Mouse (Mus musculus): Measurements from ENCODE around the gene Arhgap31. TPM values are rescaled to one million over a fixed set of nuclear protein-coding genes. Genes with fewer than 3 reads are reported as not detected.
"Not testable (repeated sequence)": the region's sequence is repeated elsewhere in the genome, so short reads cannot be mapped to it uniquely, and the experiment has no call there.

Arhgap31 gene
- polyA plus RNA-seq, 1 experiment from 2014 or later = 6.3 TPM

DNA sequence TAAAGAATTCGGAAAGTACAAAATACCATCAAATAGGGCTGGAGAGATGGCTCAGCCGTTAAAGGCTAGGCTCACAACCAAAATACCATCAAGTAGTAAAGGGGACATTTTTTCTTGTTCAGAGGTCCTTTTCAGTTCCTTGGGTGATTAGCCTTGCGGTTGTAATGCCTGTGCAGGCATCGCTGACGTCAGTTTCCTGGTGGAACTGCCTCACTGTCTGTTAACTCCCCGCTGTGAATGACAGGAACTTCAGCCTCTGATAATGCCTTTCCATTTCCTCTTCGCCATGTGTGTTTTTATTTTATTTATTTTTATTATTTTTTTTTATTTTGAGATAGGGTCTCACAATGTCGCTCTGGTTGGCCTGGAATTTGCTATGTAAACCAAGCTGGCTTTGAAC lies 17.8 kb upstream of the Arhgap31 start:
- Histone ChIP-seq H3K4me1 (ENCODE audit: control insufficient read depth, insufficient read depth, low read length) (no peaks in the 10 kb centered on the region), H3K27me3 (ENCODE audit: control insufficient read depth, insufficient read depth, low read length) (no peaks in the 10 kb centered on the region), H3K27ac (replicated peaks; ENCODE audit: low read depth, low read length) (no peak overlapping the region), H3K4me3 (replicated peaks; ENCODE audit: low read depth, low read length) (no peak overlapping the region), H3K9ac (replicated peaks; ENCODE audit: low read length) (no peak overlapping the region), H3K4me2 (ENCODE audit: low read length) (no peak overlapping the region), H3K36me3 (ENCODE audit: control insufficient read depth, insufficient read depth, low read length) (no peaks in the 10 kb centered on the region), H3K9me3 (ENCODE audit: control insufficient read depth, low read length) (no peaks in the 10 kb centered on the region)
- no peak for DNase-seq
- WGBS = 72% methylated on average over 8 of the region's 8 CpGs
- no peak for ATAC-seq (ENCODE audit: low FRiP score, low TSS enrichment)

DNA sequence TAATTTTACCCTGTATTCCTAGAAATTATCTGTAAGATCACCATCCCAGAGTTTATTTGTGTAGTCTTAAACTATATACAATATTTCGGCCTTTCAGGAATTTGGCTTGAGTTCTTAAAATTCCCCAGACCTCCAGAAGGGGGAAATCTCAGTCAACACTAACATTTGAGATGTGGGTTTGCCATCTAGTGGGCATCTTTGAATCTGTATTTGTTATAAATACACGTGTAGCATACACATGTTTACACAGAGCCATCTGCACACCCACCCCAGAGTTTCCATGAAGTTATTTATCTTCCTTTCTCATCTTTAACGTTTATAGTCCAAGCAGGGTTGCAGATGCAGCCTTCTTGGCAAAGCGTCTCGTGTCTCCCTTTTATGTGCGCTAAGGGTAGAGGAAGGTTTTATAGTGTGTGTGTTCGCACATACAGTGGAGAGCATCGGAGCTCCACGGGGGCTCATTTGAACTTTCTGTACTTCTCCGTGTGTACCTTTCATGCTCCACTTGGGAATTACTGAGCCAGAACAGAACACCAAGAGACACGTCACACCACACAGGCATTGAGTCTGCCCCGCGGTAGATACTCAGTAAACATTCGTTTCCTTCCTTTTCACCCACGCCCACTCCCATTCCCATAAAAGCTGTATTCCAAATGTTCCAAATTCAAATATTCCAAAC lies 16.7 kb upstream of the Arhgap31 start:
- no peak overlapping the region for H3K27ac ChIP-seq (replicated peaks; ENCODE audit: low read depth, low read length)
- peak; percentile 83 for DNase-seq
- H3K4me1 ChIP-seq (ENCODE audit: control insufficient read depth, insufficient read depth, low read length) = no peaks in the 10 kb centered on the region
- no peaks in the 10 kb centered on the region for H3K36me3 ChIP-seq (ENCODE audit: control insufficient read depth, insufficient read depth, low read length)
- no peak overlapping the region for H3K4me2 ChIP-seq (ENCODE audit: low read length)
- no peak overlapping the region for H3K4me3 ChIP-seq (replicated peaks; ENCODE audit: low read depth, low read length)
- WGBS = 64% methylated on average over 15 of the region's 15 CpGs
- no peaks in the 10 kb centered on the region for H3K9me3 ChIP-seq (ENCODE audit: control insufficient read depth, low read length)
- no peaks in the 10 kb centered on the region for H3K27me3 ChIP-seq (ENCODE audit: control insufficient read depth, insufficient read depth, low read length)
- no peak; the same call in 1 of the 2 replicates for ATAC-seq (ENCODE audit: low FRiP score, low TSS enrichment)
- H3K9ac ChIP-seq (replicated peaks; ENCODE audit: low read length) = no peak overlapping the region

DNA sequence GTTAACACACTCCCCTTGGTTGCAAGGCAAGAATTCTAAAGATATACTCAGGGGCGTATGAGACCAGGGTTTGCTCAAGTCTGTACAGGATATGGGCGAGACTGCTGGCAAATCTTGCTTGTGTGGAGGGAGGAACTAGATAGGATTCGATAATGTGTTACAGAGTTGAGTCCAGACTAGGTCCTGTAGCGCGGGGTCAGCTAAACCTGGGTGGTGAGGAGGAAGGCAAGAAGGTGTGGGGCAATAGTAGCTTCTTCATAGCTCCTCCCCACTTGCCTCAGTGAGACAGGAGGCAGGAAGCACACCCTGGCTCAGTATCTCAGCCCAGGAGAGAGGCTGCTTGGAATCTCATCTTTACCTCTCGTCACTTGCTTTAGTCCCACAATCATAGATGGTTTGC lies 16.1 kb upstream of the Arhgap31 start:
- H3K4me2 ChIP-seq (ENCODE audit: low read length) = no peak overlapping the region
- no peaks in the 10 kb centered on the region for H3K27me3 ChIP-seq (ENCODE audit: control insufficient read depth, insufficient read depth, low read length)
- 88% methylated on average over 6 of the region's 6 CpGs for WGBS
- no peak overlapping the region for H3K4me3 ChIP-seq (replicated peaks; ENCODE audit: low read depth, low read length)
- H3K9ac ChIP-seq (replicated peaks; ENCODE audit: low read length) = no peak overlapping the region
- no peaks in the 10 kb centered on the region for H3K4me1 ChIP-seq (ENCODE audit: control insufficient read depth, insufficient read depth, low read length)
- H3K27ac ChIP-seq (replicated peaks; ENCODE audit: low read depth, low read length) = no peak overlapping the region
- DNase-seq (no peak), ATAC-seq (ENCODE audit: low FRiP score, low TSS enrichment) (no peak)
- H3K36me3 ChIP-seq (ENCODE audit: control insufficient read depth, insufficient read depth, low read length) = no peaks in the 10 kb centered on the region
- H3K9me3 ChIP-seq (ENCODE audit: control insufficient read depth, low read length) = no peaks in the 10 kb centered on the region

DNA sequence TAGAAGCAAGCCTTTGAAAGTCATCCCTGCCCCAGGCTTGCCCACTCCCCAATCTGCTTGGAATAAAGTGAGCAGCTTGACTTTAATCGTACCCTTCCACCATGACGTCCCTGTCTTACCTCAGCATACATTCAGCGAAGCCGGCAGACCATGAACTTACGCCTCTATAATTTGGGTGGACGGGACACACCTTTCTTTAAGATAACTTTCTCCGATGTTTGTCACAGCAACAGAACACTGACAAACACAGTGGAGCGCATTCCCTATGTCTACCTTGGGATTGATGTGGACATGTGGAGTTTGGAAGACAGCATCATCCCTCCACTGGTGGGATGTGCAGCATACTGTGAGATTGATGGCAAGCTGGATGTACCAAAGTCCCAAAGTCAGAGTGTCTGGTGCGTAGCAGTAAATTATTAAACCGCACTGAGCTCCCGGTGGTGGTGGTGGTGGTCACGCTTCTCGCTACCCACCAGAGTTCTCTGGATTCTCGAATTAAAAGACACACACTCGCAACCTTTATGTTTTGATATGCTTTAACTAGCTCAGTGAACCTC lies 15.6 kb upstream of the Arhgap31 start:
- no peak overlapping the region for H3K4me2 ChIP-seq (ENCODE audit: low read length)
- H3K27ac ChIP-seq (replicated peaks; ENCODE audit: low read depth, low read length) = no peak overlapping the region
- no peaks in the 10 kb centered on the region for H3K36me3 ChIP-seq (ENCODE audit: control insufficient read depth, insufficient read depth, low read length)
- no peak overlapping the region for H3K9ac ChIP-seq (replicated peaks; ENCODE audit: low read length)
- DNase-seq (no peak), ATAC-seq (ENCODE audit: low FRiP score, low TSS enrichment) (no peak)
- no peaks in the 10 kb centered on the region for H3K9me3 ChIP-seq (ENCODE audit: control insufficient read depth, low read length)
- no peaks in the 10 kb centered on the region for H3K27me3 ChIP-seq (ENCODE audit: control insufficient read depth, insufficient read depth, low read length)
- H3K4me1 ChIP-seq (ENCODE audit: control insufficient read depth, insufficient read depth, low read length) = no peaks in the 10 kb centered on the region
- no peak overlapping the region for H3K4me3 ChIP-seq (replicated peaks; ENCODE audit: low read depth, low read length)
- 93% methylated on average over 15 of the region's 15 CpGs for WGBS

DNA sequence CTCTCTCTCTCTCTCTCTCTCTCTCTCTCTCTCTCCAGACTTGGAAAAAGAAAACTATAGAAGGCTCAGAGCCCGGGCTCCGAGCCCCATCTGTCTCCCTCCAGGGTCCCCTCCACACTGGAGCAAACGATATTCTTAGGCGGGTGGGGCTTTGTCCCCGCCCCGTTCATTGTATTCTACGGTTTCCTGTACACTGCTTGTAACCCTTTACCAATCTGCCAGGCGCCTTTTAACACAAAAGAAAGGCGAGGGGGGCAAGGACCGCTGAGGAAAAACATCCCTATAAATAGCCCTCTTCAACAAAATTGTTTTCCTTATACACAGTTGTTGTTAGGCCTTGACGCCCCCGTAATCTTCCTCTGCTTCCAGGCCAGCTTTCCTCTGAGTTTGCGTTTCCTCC lies 11.9 kb upstream of the Arhgap31 start:
- H3K4me3 ChIP-seq (replicated peaks; ENCODE audit: low read depth, low read length) = no peak overlapping the region
- no peaks in the 10 kb centered on the region for H3K27me3 ChIP-seq (ENCODE audit: control insufficient read depth, insufficient read depth, low read length)
- H3K36me3 ChIP-seq (ENCODE audit: control insufficient read depth, insufficient read depth, low read length) = no peaks in the 10 kb centered on the region
- ATAC-seq (ENCODE audit: low FRiP score, low TSS enrichment) (no peak), DNase-seq (no peak)
- no peak overlapping the region for H3K4me2 ChIP-seq (ENCODE audit: low read length)
- H3K4me1 ChIP-seq (ENCODE audit: control insufficient read depth, insufficient read depth, low read length) = no peaks in the 10 kb centered on the region
- no peak overlapping the region for H3K9ac ChIP-seq (replicated peaks; ENCODE audit: low read length)
- H3K9me3 ChIP-seq (ENCODE audit: control insufficient read depth, low read length) = no peaks in the 10 kb centered on the region
- 71% methylated on average over 13 of the region's 13 CpGs for WGBS
- H3K27ac ChIP-seq (replicated peaks; ENCODE audit: low read depth, low read length) = no peak overlapping the region

DNA sequence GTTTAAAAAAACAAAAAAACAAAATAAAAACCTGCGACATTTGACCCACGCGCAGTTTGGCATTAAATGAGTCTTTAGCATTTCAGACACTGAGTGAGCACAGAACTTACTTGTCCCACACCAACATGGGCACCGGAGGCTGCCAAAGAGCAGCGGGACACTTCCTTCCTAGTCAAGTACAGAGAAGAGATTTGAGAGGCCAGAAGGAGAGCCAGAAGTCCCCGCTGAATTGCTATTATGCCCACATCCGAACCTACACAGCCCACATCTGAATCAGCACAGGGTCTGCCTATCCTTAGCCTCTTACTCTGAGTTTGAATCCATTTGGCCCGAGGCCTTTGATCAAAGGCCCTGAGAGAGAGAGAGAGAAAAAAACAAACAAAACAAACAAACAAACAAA lies 11.2 kb upstream of the Arhgap31 start:
- WGBS = 91% methylated on average over 8 of the region's 8 CpGs
- no peak for DNase-seq
- no peak for ATAC-seq (ENCODE audit: low FRiP score, low TSS enrichment)
- Histone ChIP-seq H3K4me2 (ENCODE audit: low read length) (no peak overlapping the region), H3K27me3 (ENCODE audit: control insufficient read depth, insufficient read depth, low read length) (no peaks in the 10 kb centered on the region), H3K9me3 (ENCODE audit: control insufficient read depth, low read length) (no peaks in the 10 kb centered on the region), H3K9ac (replicated peaks; ENCODE audit: low read length) (no peak overlapping the region), H3K27ac (replicated peaks; ENCODE audit: low read depth, low read length) (no peak overlapping the region), H3K4me3 (replicated peaks; ENCODE audit: low read depth, low read length) (no peak overlapping the region), H3K36me3 (ENCODE audit: control insufficient read depth, insufficient read depth, low read length) (no peaks in the 10 kb centered on the region), H3K4me1 (ENCODE audit: control insufficient read depth, insufficient read depth, low read length) (no peaks in the 10 kb centered on the region)

DNA sequence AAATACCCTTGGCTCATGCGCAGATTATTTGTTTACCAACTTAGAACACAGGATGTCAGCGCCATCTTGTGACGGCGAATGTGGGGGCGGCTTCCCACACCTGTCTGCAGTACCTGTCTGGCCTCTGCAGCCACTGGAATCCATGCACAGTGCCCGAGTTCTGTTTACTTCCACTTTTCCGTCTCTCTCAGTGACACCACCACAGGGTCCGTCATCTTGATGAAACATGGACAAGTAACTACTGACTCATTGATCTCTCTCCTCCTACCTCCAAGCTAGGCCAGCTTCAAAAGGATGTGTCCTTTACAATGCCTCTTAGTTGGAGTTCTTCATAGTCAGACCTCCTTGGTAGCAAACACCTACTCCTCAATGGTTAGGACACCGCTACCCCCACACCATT lies 8.3 kb upstream of the Arhgap31 start:
- no peak overlapping the region for H3K9ac ChIP-seq (replicated peaks; ENCODE audit: low read length)
- no peak overlapping the region for H3K27ac ChIP-seq (replicated peaks; ENCODE audit: low read depth, low read length)
- 94% methylated on average over 8 of the region's 9 CpGs for WGBS
- no peaks in the 10 kb centered on the region for H3K9me3 ChIP-seq (ENCODE audit: control insufficient read depth, low read length)
- no peak overlapping the region for H3K4me2 ChIP-seq (ENCODE audit: low read length)
- no peaks in the 10 kb centered on the region for H3K36me3 ChIP-seq (ENCODE audit: control insufficient read depth, insufficient read depth, low read length)
- no peaks in the 10 kb centered on the region for H3K4me1 ChIP-seq (ENCODE audit: control insufficient read depth, insufficient read depth, low read length)
- DNase-seq (no peak), ATAC-seq (ENCODE audit: low FRiP score, low TSS enrichment) (no peak)
- H3K27me3 ChIP-seq (ENCODE audit: control insufficient read depth, insufficient read depth, low read length) = no peaks in the 10 kb centered on the region
- no peak overlapping the region for H3K4me3 ChIP-seq (replicated peaks; ENCODE audit: low read depth, low read length)

DNA sequence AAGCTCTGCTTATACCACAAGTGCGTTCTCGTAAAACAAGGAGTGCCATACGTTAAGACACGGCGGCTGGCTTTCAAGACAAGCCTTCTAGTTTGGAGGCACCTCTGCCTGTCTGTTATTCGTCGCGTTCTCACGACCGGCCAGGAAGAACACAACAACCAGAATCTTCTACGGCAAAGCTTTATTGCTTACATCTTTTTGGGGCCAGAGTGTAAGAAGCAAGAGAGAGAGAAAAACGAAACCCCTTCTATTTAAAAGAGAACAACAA lies 1.1 kb upstream of the Arhgap31 start:
- H3K9ac ChIP-seq (replicated peaks; ENCODE audit: low read length); DNase-seq; H3K36me3 ChIP-seq (ENCODE audit: control insufficient read depth, insufficient read depth, low read length); H3K4me1 ChIP-seq (ENCODE audit: control insufficient read depth, insufficient read depth, low read length); H3K27ac ChIP-seq (replicated peaks; ENCODE audit: low read depth, low read length); H3K4me3 ChIP-seq (replicated peaks; ENCODE audit: low read depth, low read length); H3K27me3 ChIP-seq (ENCODE audit: control insufficient read depth, insufficient read depth, low read length); H3K9me3 ChIP-seq (ENCODE audit: control insufficient read depth, low read length); ATAC-seq (ENCODE audit: low FRiP score, low TSS enrichment): not testable (repeated sequence)
- H3K4me2 ChIP-seq (ENCODE audit: low read length) = peak overlapping the region; percentile 28
- 61% methylated on average over 11 of the region's 12 CpGs for WGBS

DNA sequence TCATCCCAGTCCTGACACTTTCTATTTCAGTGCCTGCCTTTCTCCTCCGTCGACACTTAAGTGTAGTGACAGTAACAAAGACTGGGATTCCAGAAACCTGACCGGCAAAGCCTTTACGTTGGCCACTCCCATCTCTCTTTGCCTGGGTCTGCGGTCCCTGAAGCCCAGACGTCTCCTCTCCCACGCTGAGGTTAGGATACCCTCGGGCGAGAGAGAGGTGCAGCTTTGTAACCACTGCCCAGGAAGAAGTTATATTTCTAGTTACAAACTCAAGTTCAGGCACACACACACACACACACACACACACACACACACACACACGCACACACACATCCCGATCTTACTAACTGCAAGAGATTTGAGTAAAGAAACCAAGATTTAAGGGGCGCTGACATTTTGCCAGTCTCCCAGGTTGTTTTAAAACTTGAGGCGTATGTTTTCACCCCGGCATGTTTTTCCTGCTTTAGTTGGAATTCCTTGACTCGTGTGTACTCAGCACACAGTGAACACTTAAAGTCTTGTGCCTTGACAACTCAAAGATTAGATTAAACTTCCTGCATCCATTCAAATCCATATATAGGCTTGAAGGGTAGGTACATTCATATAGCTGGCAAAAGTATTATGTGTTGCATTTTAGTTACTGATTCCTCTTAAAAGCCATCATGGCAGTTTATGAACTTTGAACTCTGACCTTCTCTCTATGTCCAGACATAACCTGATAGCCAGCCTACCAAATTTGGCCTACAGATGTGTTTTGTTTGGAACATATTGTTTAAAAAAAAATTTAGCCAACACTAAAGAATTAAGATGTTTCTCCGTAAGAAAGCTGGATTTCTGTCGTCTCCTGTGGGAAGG lies 557 bp upstream of the Arhgap31 start:
- Histone ChIP-seq H3K27me3 (ENCODE audit: control insufficient read depth, insufficient read depth, low read length) (no peaks in the 10 kb centered on the region), H3K4me1 (ENCODE audit: control insufficient read depth, insufficient read depth, low read length) (no peaks in the 10 kb centered on the region; the same call in 1 of the 2 replicates)
- WGBS = 33% methylated on average over 17 of the region's 17 CpGs

More for the DNA sequence above, 557 bp upstream of the Arhgap31 start:
- Histone ChIP-seq H3K4me3 (replicated peaks; ENCODE audit: low read depth, low read length) (peak overlapping the region; percentile 62), H3K27ac (replicated peaks; ENCODE audit: low read depth, low read length) (peak overlapping the region; percentile 70), H3K9me3 (ENCODE audit: control insufficient read depth, low read length) (no peaks in the 10 kb centered on the region), H3K36me3 (ENCODE audit: control insufficient read depth, insufficient read depth, low read length) (no peaks in the 10 kb centered on the region), H3K9ac (replicated peaks; ENCODE audit: low read length) (peak overlapping the region; percentile 69), H3K4me2 (ENCODE audit: low read length) (peak overlapping the region; percentile 94)
- ATAC-seq (ENCODE audit: low FRiP score, low TSS enrichment) = peak; percentile 48; the same call in 1 of the 2 replicates
- no peak for DNase-seq

Measured in midbrain, embryonic 14.5 days (tissue).